Mouse (Mus musculus) liver, adult 2 months (tissue): Measurements from ENCODE around the gene Csad. TPM values are rescaled to one million over a fixed set of nuclear protein-coding genes. Genes with fewer than 3 reads are reported as not detected.

Source experiments
- DNase-seq: peaks from one replicate; pipeline ENCODE4 v3.0.0-alpha.2; 2011; ENCODE audit warnings: low read depth, low spot score; ENCODE audit errors: extremely low read depth
- H3K27ac ChIP-seq: fragments of 200-500 bp; replicated peaks from 2 replicates; pipeline ENCODE4 v1.5.1; 2012; ENCODE audit warnings: low read depth, mild to moderate bottlenecking, control low read depth, inconsistent platforms, low read length; ENCODE audit not compliant: insufficient read depth
- H3K27me3 ChIP-seq: fragments of 200-500 bp; 2 replicates; pipeline ENCODE4 v1.6.1; 2012; ENCODE audit warnings: mild to moderate bottlenecking, moderate library complexity, low read length, inconsistent platforms; ENCODE audit not compliant: control insufficient read depth, insufficient read depth
- H3K36me3 ChIP-seq: fragments of 200-500 bp; 2 replicates; pipeline ENCODE4 v1.6.1; 2012; ENCODE audit warnings: low read length, inconsistent platforms; ENCODE audit not compliant: control insufficient read depth, insufficient read depth
- H3K4me1 ChIP-seq: fragments of 200-500 bp; 2 replicates; pipeline ENCODE4 v1.6.1; 2011; ENCODE audit warnings: low read length; ENCODE audit not compliant: control insufficient read depth, insufficient read depth
- H3K4me3 ChIP-seq: fragments of 200-500 bp; 2 replicates; pipeline ENCODE4 v1.5.1; 2011; ENCODE audit warnings: low read depth, mild to moderate bottlenecking, control low read depth, low read length, moderate library complexity; ENCODE audit not compliant: insufficient read depth
- H3K79me2 ChIP-seq: fragments of 200-500 bp; 2 replicates; pipeline ENCODE4 v1.6.1; 2012; ENCODE audit warnings: inconsistent platforms, mild to moderate bottlenecking, low read length, moderate library complexity; ENCODE audit not compliant: control insufficient read depth, insufficient read depth
- H3K9ac ChIP-seq: fragments of 200-500 bp; 2 replicates; pipeline ENCODE4 v1.6.1; 2012; ENCODE audit warnings: low read depth, mild to moderate bottlenecking, control low read depth, inconsistent platforms, low read length
- CTCF ChIP-seq: fragments of 200-500 bp; IDR thresholded peaks from 2 replicates; pipeline ENCODE4 v1.5.1; 2011; ENCODE audit warnings: low read depth, low read length, control low read depth
- POLR2A ChIP-seq: fragments of 200-500 bp; IDR thresholded peaks from 2 replicates; pipeline ENCODE4 v1.6.1; 2011; ENCODE audit warnings: low read length, control low read depth; ENCODE audit not compliant: insufficient read depth; ENCODE audit errors: extremely low read depth
- WGBS: fragments of 180-500 bp; shearing (Covaris S2); methylation state at CpG from one replicate; pipeline ENCODE4 v1.1.7; 2018; 5-methylcytosine and 5-hydroxymethylcytosine counted together
- polyA plus RNA-seq: library from polyadenylated mRNA; depleted of rRNA; stranded (reverse); fragments of >200 nt; gene quantifications from 2 replicates; pipeline ENCODE4 v1.2.3, GENCODE M21; 2012
- total RNA-seq: library from RNA; depleted of rRNA; stranded (reverse); fragments of >200 nt; gene quantifications from 2 replicates; pipeline ENCODE4 v1.2.3, GENCODE M21; 2014

The Csad gene
- total and polyA plus RNA-seq, 2 experiments, result 47.6 to 123 TPM

- Histone ChIP-seq H3K79me2 (no peaks in the 10 kb centered on the region), H3K9ac (no peak overlapping the region), H3K36me3 (no peaks in the 10 kb centered on the region; the same call in 1 of the 2 replicates), H3K4me1 (peaks cover 4% of the 10 kb centered on the region; the same call in 1 of the 2 replicates), H3K4me3 (no peak overlapping the region), H3K27ac (no peak overlapping the region), H3K27me3 (no peaks in the 10 kb centered on the region)
- TF ChIP-seq POLR2A (no peak), CTCF (peak; percentile 94)
- DNase-seq, result no peak
- 17% methylated on average over 9 of the region's 9 CpGs for WGBS
Observed at GRCm38 (mm10) chr15:102239260-102239590, 34.7 kb upstream of the Csad start.

GRCm38 (mm10) chr15:102238543-102239259 lies 34.2 kb upstream of the Csad start:
- TF ChIP-seq CTCF, result no peak
- no peak for TF ChIP-seq POLR2A
- peaks cover 4% of the 10 kb centered on the region; the same call in 1 of the 2 replicates for H3K4me1 ChIP-seq
- H3K36me3 ChIP-seq, result no peaks in the 10 kb centered on the region; the same call in 1 of the 2 replicates
- H3K79me2 ChIP-seq, result no peaks in the 10 kb centered on the region
- no peak overlapping the region for H3K4me3 ChIP-seq
- H3K27me3 ChIP-seq, result no peaks in the 10 kb centered on the region
- no peak for DNase-seq
- H3K27ac ChIP-seq, result no peak overlapping the region
- no peak overlapping the region for H3K9ac ChIP-seq
- WGBS, result 85% methylated on average over 14 of the region's 14 CpGs

GRCm38 (mm10) chr15:102235371-102236027 lies 31.0 kb upstream of the Csad start:
- Histone ChIP-seq H3K9ac (peak overlapping the region; percentile 15; the same call in 1 of the 2 replicates), H3K79me2 (no peaks in the 10 kb centered on the region), H3K36me3 (no peaks in the 10 kb centered on the region; the same call in 1 of the 2 replicates), H3K27me3 (no peaks in the 10 kb centered on the region), H3K4me1 (no peaks in the 10 kb centered on the region), H3K4me3 (no peak overlapping the region; the same call in 1 of the 2 replicates), H3K27ac (no peak overlapping the region)
- no peak for TF ChIP-seq CTCF
- TF ChIP-seq POLR2A, result no peak
- DNase-seq, result no peak
- 45% methylated on average over 21 of the region's 21 CpGs for WGBS

GRCm38 (mm10) chr15:102233896-102234295 lies 29.4 kb upstream of the Csad start:
- WGBS, result 46% methylated on average over 2 of the region's 2 CpGs
- Histone ChIP-seq H3K4me1 (no peaks in the 10 kb centered on the region), H3K79me2 (no peaks in the 10 kb centered on the region), H3K36me3 (no peaks in the 10 kb centered on the region; the same call in 1 of the 2 replicates), H3K9ac (no peak overlapping the region), H3K4me3 (no peak overlapping the region), H3K27ac (peak overlapping the region; percentile 29), H3K27me3 (no peaks in the 10 kb centered on the region)
- no peak for DNase-seq
- TF ChIP-seq CTCF (no peak), POLR2A (no peak)

- Histone ChIP-seq H3K27me3 (no peaks in the 10 kb centered on the region), H3K27ac (no peak overlapping the region), H3K79me2 (no peaks in the 10 kb centered on the region), H3K36me3 (no peaks in the 10 kb centered on the region), H3K4me3 (no peak overlapping the region), H3K4me1 (no peaks in the 10 kb centered on the region), H3K9ac (no peak overlapping the region)
- no peak for DNase-seq
- WGBS, result 92% methylated on average over 7 of the region's 7 CpGs
- TF ChIP-seq POLR2A (no peak), CTCF (no peak)
Observed at GRCm38 (mm10) chr15:102232764-102233163, 28.2 kb upstream of the Csad start.

GRCm38 (mm10) chr15:102231748-102232147 lies 27.2 kb upstream of the Csad start, which contains the start of gene Itgb7:
TSS of gene Itgb7 (minus strand) at chr15:102231944.
- WGBS, result 67% methylated on average over 6 of the region's 6 CpGs
- no peaks in the 10 kb centered on the region for H3K4me1 ChIP-seq
- H3K27me3 ChIP-seq, result no peaks in the 10 kb centered on the region
- no peaks in the 10 kb centered on the region for H3K79me2 ChIP-seq
- H3K27ac ChIP-seq, result no peak within 1 kb of the TSS
- no peak for TF ChIP-seq CTCF
- no peak for TF ChIP-seq POLR2A
- H3K4me3 ChIP-seq, result no peak within 1 kb of the TSS
- H3K9ac ChIP-seq, result no peak within 1 kb of the TSS
- no peaks in the 10 kb centered on the region for H3K36me3 ChIP-seq
- no peak for DNase-seq
